Mouse (Mus musculus) 3T3-L1 (cell line): ENCODE data around the gene Cldn34d.

Experiments used
- DNase-seq: peaks from one replicate; pipeline ENCODE4 v3.0.0-alpha.2; 2015; ENCODE audit warnings: low read depth, low spot score

Cldn34d gene

GRCm38 (mm10) chrX:76602824-76603223 is at the start of gene Cldn34d:
Gene Cldn34d, minus strand, starts transcription at chrX:76602924.
- no peak for DNase-seq

GRCm38 (mm10) chrX:76598459-76599206 is 4.1 kb downstream of the Cldn34d start:
- peak; percentile 96 for DNase-seq
